Mouse (Mus musculus) hindbrain, embryonic 15.5 days (tissue): ENCODE data around the gene Pla1a. TPM values are rescaled to one million over a fixed set of nuclear protein-coding genes. Genes with fewer than 3 reads are reported as not detected.

ENCODE experiments used
- ATAC-seq: fragments of 200-750 bp; cut with Nextera tagmentation; 2 replicates; pipeline ENCODE4 v1.8.0; 2017; ENCODE audit warnings: low read depth, moderate number of reproducible peaks, moderate TSS enrichment; ENCODE audit not compliant: low FRiP score
- H3K27ac ChIP-seq: fragments of 300-500 bp; sonication (generic); replicated peaks from 2 replicates; pipeline ENCODE4 v1.5.1; 2015; ENCODE audit warnings: mild to moderate bottlenecking, inconsistent platforms
- H3K27me3 ChIP-seq: fragments of 300-500 bp; sonication (generic); 2 replicates; pipeline ENCODE4 v1.6.1; 2015; ENCODE audit warnings: control low read depth, inconsistent platforms
- H3K36me3 ChIP-seq: fragments of 300-500 bp; sonication (generic); 2 replicates; pipeline ENCODE4 v1.6.1; 2015; ENCODE audit warnings: control low read depth, inconsistent platforms
- H3K4me1 ChIP-seq: fragments of 300-500 bp; sonication (generic); replicated peaks from 2 replicates; pipeline ENCODE4 v1.6.1; 2015; ENCODE audit warnings: control low read depth, inconsistent platforms
- H3K4me2 ChIP-seq: fragments of 300-500 bp; sonication (generic); 2 replicates; pipeline ENCODE4 v1.6.1; 2015; ENCODE audit warnings: moderate library complexity, mild to moderate bottlenecking, inconsistent platforms
- H3K4me3 ChIP-seq: fragments of 300-500 bp; sonication (generic); 2 replicates; pipeline ENCODE4 v1.5.1; 2015; ENCODE audit warnings: mild to moderate bottlenecking, inconsistent platforms
- H3K9ac ChIP-seq: fragments of 300-500 bp; sonication (generic); 2 replicates; pipeline ENCODE4 v1.6.1; 2015; ENCODE audit warnings: inconsistent platforms
- H3K9me3 ChIP-seq: fragments of 300-500 bp; sonication (generic); 2 replicates; pipeline ENCODE4 v1.6.1; 2016; ENCODE audit warnings: control low read depth, inconsistent platforms
- WGBS: fragments of 180-500 bp; shearing (Covaris S2); methylation state at CpG from one replicate; pipeline ENCODE4 v1.1.7; 2015; 5-methylcytosine and 5-hydroxymethylcytosine counted together
- polyA plus RNA-seq: library from polyadenylated mRNA; unstranded; fragments of >200 nt; fragmentation: Nextera tagmentation; extraction: Ambion mirVana; gene quantifications from 2 replicates; pipeline ENCODE4 v1.2.1, GENCODE M21; 2015

Pla1a gene
- polyA plus RNA-seq, 1 experiment from 2014 or later: 0.45 TPM

DNA sequence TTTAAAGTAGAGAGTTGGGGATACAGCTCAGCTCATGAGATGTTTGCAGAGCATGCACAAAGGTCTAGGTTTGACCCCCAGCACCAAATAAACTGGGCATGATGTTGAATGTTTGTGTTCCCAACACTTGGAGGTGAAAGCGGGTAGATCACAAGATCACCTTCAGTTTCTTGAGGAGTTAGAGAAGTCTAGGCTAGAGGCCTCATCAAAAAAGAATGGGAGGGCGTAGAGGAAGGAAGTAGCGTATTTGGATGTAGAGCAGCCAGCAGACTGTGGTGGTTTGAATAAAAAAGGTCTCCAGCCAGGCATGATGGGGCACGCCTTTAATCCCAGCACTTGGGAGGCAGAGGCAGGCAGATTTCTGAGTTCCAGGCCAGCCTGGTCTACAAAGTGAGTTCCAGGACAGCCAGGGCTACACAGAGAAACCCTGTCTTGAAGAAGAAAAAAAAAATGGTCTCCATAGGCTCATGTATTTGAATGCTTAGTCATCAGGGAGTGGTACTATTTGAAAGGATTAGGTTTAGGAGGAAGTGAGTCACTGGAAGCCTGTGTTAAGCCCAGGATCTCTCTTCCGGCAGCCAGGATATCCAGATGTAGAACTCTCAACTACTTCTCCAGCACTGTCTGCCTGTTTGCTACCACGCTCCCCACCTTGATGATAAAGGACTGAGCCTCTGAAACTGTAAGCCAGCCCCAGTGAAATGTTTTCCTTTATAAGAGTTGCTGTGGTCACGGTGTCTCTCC lies 10.9 kb upstream of the Pla1a start:
- Histone ChIP-seq H3K9me3 (no peaks in the 10 kb centered on the region), H3K36me3 (peaks cover 52% of the 10 kb centered on the region), H3K4me2 (no peak overlapping the region), H3K4me1 (no peaks in the 10 kb centered on the region), H3K4me3 (no peak overlapping the region), H3K9ac (no peak overlapping the region), H3K27me3 (no peaks in the 10 kb centered on the region), H3K27ac (no peak overlapping the region)
- WGBS: 94% methylated on average over 7 of the region's 7 CpGs
- ATAC-seq: no peak

DNA sequence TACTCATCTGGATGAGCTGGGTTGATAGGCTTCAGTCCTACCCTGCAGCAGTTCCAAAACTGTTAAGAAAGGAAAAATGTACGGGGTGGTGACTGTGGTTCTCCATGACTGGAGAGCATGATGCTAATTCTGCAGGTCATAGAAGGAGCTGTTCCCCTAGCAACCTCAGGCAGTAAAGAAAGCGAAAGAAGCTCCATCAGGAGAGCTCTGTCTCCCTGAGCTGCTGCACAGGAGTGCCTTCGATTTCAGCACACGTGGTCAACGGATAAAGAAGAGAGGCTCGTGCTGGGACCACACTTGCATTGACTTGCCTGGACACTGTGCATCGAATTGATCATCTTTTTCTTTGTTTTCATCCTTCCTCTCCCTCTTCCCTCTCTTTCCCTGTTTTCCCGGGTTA lies 9.3 kb upstream of the Pla1a start:
- Histone ChIP-seq H3K4me1 (no peaks in the 10 kb centered on the region), H3K4me3 (no peak overlapping the region), H3K36me3 (peaks cover 39% of the 10 kb centered on the region), H3K9me3 (no peaks in the 10 kb centered on the region), H3K27me3 (no peaks in the 10 kb centered on the region), H3K4me2 (no peak overlapping the region), H3K27ac (no peak overlapping the region), H3K9ac (no peak overlapping the region)
- no peak for ATAC-seq
- 86% methylated on average over 8 of the region's 8 CpGs for WGBS

DNA sequence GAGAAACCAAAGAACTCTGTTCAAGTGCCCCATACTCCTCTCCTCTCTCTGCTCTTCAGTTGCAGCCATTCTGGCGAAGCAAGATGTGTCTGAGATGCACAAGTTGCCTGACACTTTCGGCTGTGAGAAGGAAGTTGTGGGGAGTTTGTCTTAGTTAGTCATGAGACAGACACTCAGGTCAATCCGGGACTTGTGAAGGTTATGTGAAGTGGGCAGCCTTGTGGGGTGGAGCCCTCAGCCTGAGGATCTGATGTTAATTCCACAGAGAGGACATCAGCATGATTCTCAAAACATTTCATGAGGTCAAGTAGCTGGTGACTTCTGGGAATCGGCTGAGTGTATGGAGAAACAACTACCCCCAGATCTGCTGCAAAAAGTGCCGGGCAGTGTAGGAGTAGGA lies 8.7 kb upstream of the Pla1a start:
- WGBS: 89% methylated on average over 5 of the region's 5 CpGs
- Histone ChIP-seq H3K4me2 (no peak overlapping the region), H3K27me3 (no peaks in the 10 kb centered on the region), H3K36me3 (peaks cover 32% of the 10 kb centered on the region), H3K9ac (no peak overlapping the region), H3K27ac (no peak overlapping the region), H3K9me3 (no peaks in the 10 kb centered on the region), H3K4me3 (no peak overlapping the region), H3K4me1 (no peaks in the 10 kb centered on the region)
- no peak for ATAC-seq

DNA sequence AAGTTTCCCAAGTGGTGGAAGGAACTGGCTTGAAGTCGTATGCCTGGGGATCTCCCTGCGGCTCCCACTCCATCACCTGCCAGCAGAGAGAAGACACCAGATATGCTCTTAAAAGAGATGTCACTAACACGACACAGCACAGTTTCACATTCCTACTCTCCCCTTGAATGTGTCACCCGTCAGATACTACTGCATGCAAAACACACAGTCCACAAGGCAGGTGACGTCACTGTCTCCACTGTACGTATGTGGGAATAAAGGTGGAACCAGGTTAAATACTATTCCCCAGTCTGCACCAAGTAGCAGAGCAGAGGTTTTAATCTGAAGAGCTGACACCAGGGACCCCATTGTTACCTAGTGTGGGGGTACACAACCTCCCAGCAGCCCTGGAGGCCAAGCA lies 7.5 kb upstream of the Pla1a start:
- Histone ChIP-seq H3K4me2 (no peak overlapping the region), H3K9ac (no peak overlapping the region), H3K4me3 (no peak overlapping the region), H3K36me3 (peaks cover 20% of the 10 kb centered on the region), H3K27ac (no peak overlapping the region), H3K27me3 (no peaks in the 10 kb centered on the region), H3K9me3 (no peaks in the 10 kb centered on the region), H3K4me1 (no peaks in the 10 kb centered on the region)
- no peak for ATAC-seq
- WGBS: 80% methylated on average over 6 of the region's 6 CpGs

DNA sequence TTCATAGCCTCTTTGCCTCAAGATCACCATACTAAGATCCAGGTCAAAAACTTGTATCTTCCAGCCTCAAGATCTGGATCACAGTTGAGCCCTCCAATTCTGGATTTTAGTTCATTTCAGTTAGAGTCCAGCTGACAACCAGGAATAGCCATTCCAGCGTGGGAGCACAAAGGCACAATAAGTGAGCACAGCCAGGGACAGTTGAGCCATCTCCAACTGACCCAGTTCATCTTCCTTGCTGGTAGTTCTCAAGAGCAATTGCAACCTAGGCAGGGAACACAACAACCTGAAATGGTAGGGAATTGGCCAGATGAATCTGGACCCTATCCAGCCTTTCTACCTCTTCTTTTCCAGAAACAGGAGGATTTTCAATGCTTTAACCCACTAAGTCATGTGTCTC lies 6.2 kb upstream of the Pla1a start:
- Histone ChIP-seq H3K4me1 (no peaks in the 10 kb centered on the region), H3K4me3 (no peak overlapping the region), H3K27me3 (no peaks in the 10 kb centered on the region), H3K4me2 (no peak overlapping the region), H3K27ac (no peak overlapping the region), H3K9ac (no peak overlapping the region), H3K36me3 (peaks cover 9% of the 10 kb centered on the region), H3K9me3 (no peaks in the 10 kb centered on the region)
- ATAC-seq: no peak
- WGBS: 81% methylated on average over 1 of the region's 1 CpGs

DNA sequence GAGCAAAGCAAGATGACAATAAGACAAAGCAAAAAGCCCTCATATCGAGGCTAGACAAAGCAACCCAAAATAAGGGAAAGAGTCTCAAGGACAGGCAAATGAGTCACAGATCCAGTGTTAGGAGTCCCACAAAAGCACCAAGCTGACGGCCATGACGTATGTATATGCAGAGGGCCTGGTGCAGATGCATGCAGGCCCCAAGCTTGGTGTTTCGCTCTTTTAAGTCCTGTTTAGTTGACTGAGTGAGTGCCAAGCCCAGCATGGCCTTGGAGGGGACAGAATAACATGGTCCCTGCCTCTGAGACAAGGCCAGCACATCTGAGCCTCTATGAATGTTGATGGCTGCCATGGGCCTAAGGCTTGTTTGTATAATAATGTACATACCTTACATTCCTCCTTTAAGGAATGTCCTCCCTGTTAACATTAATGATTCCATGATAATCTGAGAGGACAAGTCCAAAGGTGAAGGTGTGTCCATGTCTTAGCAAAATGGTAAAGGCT lies 1.4 kb upstream of the Pla1a start:
- Histone ChIP-seq H3K9ac (no peak overlapping the region), H3K27me3 (no peaks in the 10 kb centered on the region), H3K4me1 (no peaks in the 10 kb centered on the region), H3K27ac (no peak overlapping the region), H3K36me3 (no peaks in the 10 kb centered on the region), H3K9me3 (no peaks in the 10 kb centered on the region), H3K4me2 (no peak overlapping the region), H3K4me3 (no peak overlapping the region)
- 83% methylated on average over 4 of the region's 4 CpGs for WGBS
- ATAC-seq: no peak

DNA sequence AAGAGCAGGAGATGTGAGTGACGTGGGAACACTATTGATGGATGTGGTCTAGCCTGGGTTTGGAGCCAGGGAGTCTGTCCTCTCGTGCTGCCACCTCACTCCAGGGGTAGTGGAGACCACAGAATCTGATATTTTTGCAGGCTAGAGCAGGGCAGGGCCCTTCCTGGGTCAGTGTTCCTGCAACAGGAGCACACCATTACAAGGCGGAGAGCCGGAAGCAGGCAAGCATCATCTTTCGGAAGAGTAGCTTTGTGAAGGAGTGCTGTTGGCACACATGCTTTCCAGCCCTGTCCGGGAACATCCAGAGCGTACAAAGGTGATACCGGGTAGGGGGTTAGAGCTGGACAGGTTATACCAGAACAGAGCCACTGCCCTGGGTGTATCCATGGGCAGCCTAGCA lies 569 bp upstream of the Pla1a start:
- Histone ChIP-seq H3K9ac (no peak overlapping the region), H3K36me3 (no peaks in the 10 kb centered on the region), H3K4me2 (no peak overlapping the region), H3K27me3 (no peaks in the 10 kb centered on the region), H3K9me3 (no peaks in the 10 kb centered on the region), H3K27ac (no peak overlapping the region), H3K4me1 (no peaks in the 10 kb centered on the region), H3K4me3 (no peak overlapping the region)
- no peak for ATAC-seq
- 92% methylated on average over 8 of the region's 8 CpGs for WGBS

DNA sequence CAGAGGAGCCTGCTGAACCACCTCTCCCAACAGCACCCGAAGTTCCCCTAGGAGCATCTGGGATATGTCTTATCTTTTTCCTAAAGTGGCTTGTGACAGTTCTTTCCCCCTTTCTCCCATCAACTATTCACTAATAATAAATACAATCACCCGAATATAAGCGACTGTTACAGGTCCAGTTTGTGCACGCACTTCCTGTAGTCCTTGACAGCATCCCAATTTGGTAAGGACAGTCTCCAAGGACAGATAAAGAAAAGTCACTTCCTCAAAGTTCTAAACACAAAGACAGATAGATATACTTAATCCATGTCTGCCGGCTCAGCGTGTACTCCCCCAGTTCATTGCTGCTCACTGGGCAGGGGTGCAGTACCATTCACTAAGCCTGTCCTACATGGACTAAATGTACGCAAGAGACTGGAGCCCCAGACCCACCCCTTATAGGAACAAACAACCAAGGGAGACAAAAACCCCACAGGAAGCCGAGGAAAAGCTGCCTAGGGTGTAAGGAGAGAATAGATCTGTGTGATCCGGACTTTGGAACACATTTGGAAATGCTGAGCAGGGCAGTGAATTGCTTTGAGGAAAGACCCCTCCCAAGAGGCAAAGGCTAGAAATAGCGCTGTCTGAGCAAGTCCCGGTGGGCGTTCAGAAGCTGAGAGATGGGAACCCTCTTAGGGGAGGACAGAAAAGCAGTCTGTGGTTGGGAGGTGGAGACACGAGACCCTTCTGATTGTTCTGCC lies 1.3 kb downstream of the Pla1a start:
- H3K27ac ChIP-seq: no peak overlapping the region
- H3K4me2 ChIP-seq: no peak overlapping the region
- H3K9ac ChIP-seq: no peak overlapping the region
- no peak overlapping the region for H3K4me3 ChIP-seq
- H3K27me3 ChIP-seq: no peaks in the 10 kb centered on the region
- no peak for ATAC-seq
- no peaks in the 10 kb centered on the region for H3K36me3 ChIP-seq
- no peaks in the 10 kb centered on the region for H3K9me3 ChIP-seq
- H3K4me1 ChIP-seq: no peaks in the 10 kb centered on the region
- 48% methylated on average over 13 of the region's 13 CpGs for WGBS

DNA sequence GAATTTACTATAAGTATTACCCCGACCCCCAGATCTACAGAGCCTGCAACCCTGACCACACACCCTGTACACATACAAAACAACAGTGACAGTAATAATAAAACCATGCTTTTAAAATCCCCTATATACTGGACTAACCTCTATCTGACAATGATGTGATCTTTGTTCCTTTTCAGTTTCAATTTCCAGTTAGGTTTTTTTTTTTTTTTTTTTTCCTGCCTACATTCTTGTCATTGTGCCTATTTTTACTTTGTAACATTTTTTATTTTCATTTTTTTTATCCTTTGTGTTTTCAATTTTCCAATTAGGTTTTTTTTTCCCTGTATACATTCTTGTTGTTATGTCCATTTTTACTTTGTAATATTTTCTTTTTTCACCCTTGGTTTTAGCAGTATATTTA lies 7.1 kb downstream of the Pla1a start:
- H3K4me3 ChIP-seq: no peak overlapping the region
- H3K4me2 ChIP-seq: no peak overlapping the region
- ATAC-seq: no peak

DNA sequence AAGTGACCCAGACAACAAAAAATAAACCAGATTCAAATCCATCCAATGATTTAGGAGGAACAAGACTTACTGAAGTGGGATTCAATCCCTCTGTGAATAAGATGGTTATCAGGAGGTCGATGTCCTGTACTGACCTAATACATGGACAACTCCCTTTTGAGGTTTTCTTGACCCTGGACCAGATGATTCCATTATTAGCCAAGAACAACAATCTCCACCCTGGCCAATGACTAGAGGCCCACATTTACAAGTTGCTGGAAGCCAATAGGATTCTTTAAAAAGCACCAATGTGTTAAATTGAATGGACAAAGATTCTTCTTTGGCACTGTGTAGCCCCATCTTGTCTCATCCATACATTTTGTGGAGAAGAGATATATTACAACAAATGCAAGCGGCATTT lies 7.6 kb downstream of the Pla1a start:
- 87% methylated on average over 2 of the region's 2 CpGs for WGBS
- H3K4me3 ChIP-seq: no peak overlapping the region
- no peaks in the 10 kb centered on the region for H3K9me3 ChIP-seq
- no peaks in the 10 kb centered on the region for H3K4me1 ChIP-seq
- H3K27me3 ChIP-seq: no peaks in the 10 kb centered on the region
- no peak for ATAC-seq
- H3K4me2 ChIP-seq: no peak overlapping the region
- no peak overlapping the region for H3K27ac ChIP-seq
- H3K9ac ChIP-seq: no peak overlapping the region
- no peaks in the 10 kb centered on the region for H3K36me3 ChIP-seq

More for the DNA sequence above, 7.1 kb downstream of the Pla1a start:
- H3K27me3 ChIP-seq: no peaks in the 10 kb centered on the region
- no peaks in the 10 kb centered on the region for H3K36me3 ChIP-seq
- WGBS: 92% methylated on average over 1 of the region's 1 CpGs
- no peaks in the 10 kb centered on the region for H3K9me3 ChIP-seq
- H3K27ac ChIP-seq: no peak overlapping the region
- H3K9ac ChIP-seq: no peak overlapping the region
- no peaks in the 10 kb centered on the region for H3K4me1 ChIP-seq

DNA sequence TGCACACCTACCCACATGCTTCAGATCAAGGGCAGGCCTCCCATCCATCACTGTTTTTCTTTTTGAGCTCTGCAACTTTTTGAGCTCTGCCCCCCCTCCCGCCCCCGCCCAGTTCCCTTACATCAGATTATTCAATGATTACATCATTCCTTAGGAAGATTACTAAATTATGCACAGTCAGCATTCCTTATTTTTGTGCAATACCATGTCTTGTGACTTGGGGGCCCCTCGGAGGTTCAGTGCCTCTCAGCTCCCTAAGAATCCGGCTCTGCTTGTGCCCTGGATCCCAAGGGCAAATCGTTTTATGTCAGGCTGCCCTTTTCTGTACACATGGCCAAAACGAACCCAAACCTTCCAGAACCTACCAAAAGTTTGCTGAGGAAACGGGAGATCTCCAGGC lies 18.0 kb downstream of the Pla1a start:
- no peaks in the 10 kb centered on the region for H3K9me3 ChIP-seq
- 86% methylated on average over 7 of the region's 7 CpGs for WGBS
- ATAC-seq: no peak
- H3K4me2 ChIP-seq: no peak overlapping the region
- H3K27me3 ChIP-seq: no peaks in the 10 kb centered on the region
- H3K4me1 ChIP-seq: no peaks in the 10 kb centered on the region
- no peak overlapping the region for H3K27ac ChIP-seq
- H3K4me3 ChIP-seq: no peak overlapping the region
- H3K9ac ChIP-seq: no peak overlapping the region
- H3K36me3 ChIP-seq: no peaks in the 10 kb centered on the region

DNA sequence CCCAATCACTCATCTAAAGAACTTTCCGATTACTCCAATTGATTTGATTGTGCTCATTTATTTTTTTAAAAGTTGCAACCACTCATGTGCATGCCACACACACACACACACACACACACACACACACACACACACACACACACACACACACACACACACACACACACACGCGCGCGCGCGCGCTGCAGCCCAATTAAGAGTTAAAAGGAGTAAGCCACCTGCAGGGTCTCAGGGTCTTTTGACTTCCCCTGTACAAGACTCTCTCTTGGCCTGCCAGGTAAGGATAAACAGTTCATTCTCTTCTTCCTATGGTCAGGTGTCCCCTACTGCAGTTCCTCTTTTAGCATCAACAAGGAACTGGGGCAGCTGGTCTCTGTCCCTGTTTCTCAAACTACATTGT lies 24.5 kb downstream of the Pla1a start:
- Histone ChIP-seq H3K9me3 (no peaks in the 10 kb centered on the region), H3K4me2 (no peak overlapping the region), H3K27ac (no peak overlapping the region), H3K27me3 (no peaks in the 10 kb centered on the region), H3K36me3 (no peaks in the 10 kb centered on the region), H3K9ac (no peak overlapping the region), H3K4me1 (no peaks in the 10 kb centered on the region), H3K4me3 (no peak overlapping the region)
- 94% methylated on average over 8 of the region's 8 CpGs for WGBS
- ATAC-seq: no peak
